Mouse (Mus musculus) kidney, postnatal 0 days (tissue): ENCODE data around the gene Fn3krp. TPM values are rescaled to one million over a fixed set of nuclear protein-coding genes. Genes with fewer than 3 reads are reported as not detected.

ENCODE experiments used
- ATAC-seq: fragments of 200-750 bp; cut with Nextera tagmentation; replicated peaks from 2 replicates; pipeline ENCODE4 v1.8.0; 2017; ENCODE audit warnings: low read depth, moderate number of reproducible peaks, moderate TSS enrichment, moderate library complexity; ENCODE audit not compliant: low FRiP score
- DNase-seq: peaks from one replicate; pipeline ENCODE4 v3.0.0-alpha.2; 2016; ENCODE audit warnings: low spot score
- H3K27ac ChIP-seq: fragments of 300-500 bp; sonication (generic); 2 replicates; pipeline ENCODE4 v1.5.1; 2014; ENCODE audit warnings: mild to moderate bottlenecking
- H3K27me3 ChIP-seq: fragments of 300-500 bp; sonication (generic); 2 replicates; pipeline ENCODE4 v1.6.1; 2014; ENCODE audit warnings: low read length, mixed read lengths; ENCODE audit not compliant: insufficient read depth
- H3K36me3 ChIP-seq: fragments of 300-500 bp; sonication (generic); 2 replicates; pipeline ENCODE4 v1.6.1; 2014; ENCODE audit warnings: low read length, mixed read lengths; ENCODE audit not compliant: insufficient read depth
- H3K4me1 ChIP-seq: fragments of 300-500 bp; sonication (generic); replicated peaks from 2 replicates; pipeline ENCODE4 v1.6.1; 2014; ENCODE audit warnings: antibody characterized with exemption, low read length, mixed read lengths; ENCODE audit not compliant: insufficient read depth
- H3K4me2 ChIP-seq: fragments of 300-500 bp; sonication (generic); 2 replicates; pipeline ENCODE4 v1.6.1; 2014; ENCODE audit warnings: mild to moderate bottlenecking, low read length, moderate library complexity, mixed read lengths
- H3K4me3 ChIP-seq: fragments of 300-500 bp; sonication (generic); replicated peaks from 2 replicates; pipeline ENCODE4 v1.5.1; 2014; ENCODE audit warnings: low read depth, low read length
- H3K9ac ChIP-seq: fragments of 300-500 bp; sonication (generic); 2 replicates; pipeline ENCODE4 v1.6.1; 2014; ENCODE audit warnings: low read depth, low read length
- H3K9me3 ChIP-seq: fragments of 300-500 bp; sonication (generic); replicated peaks from 2 replicates; pipeline ENCODE4 v1.6.1; 2016; ENCODE audit warnings: low read length, inconsistent platforms, mixed read lengths
- CTCF ChIP-seq: IDR thresholded peaks from 2 replicates; pipeline ENCODE4 v1.5.1; 2016; ENCODE audit warnings: antibody characterized with exemption, low read depth, mild to moderate bottlenecking, moderate library complexity
- WGBS: fragments of 180-500 bp; shearing (Covaris S2); extraction: QIAGEN DNeasy Blood & Tissue Kit; methylation state at CpG from one replicate; pipeline ENCODE4 v1.1.7; 2014; 5-methylcytosine and 5-hydroxymethylcytosine counted together
- microRNA-seq: library from miRNA; unstranded; fragments of <30 nt; microRNA quantifications from one replicate; pipeline ENCODE4, GENCODE M21; 2016
- polyA plus RNA-seq: library from polyadenylated mRNA; unstranded; fragments of >200 nt; fragmentation: Nextera tagmentation; extraction: Ambion mirVana; gene quantifications from 2 replicates; pipeline ENCODE4 v1.2.1, GENCODE M21; 2015

Fn3krp gene
- polyA plus RNA-seq, 1 experiment from 2014 or later = 10.3 TPM

- Histone ChIP-seq H3K9ac (no peak overlapping the region), H3K27ac (no peak overlapping the region), H3K4me1 (no peaks in the 10 kb centered on the region), H3K4me3 (no peak overlapping the region), H3K36me3 (0 out of 2 replicates have a peak, but pooled peaks cover 8% of the 10 kb centered on the region), H3K27me3 (no peaks in the 10 kb centered on the region), H3K4me2 (no peak overlapping the region), H3K9me3 (no peaks in the 10 kb centered on the region)
- ATAC-seq (no peak), DNase-seq (no peak)
- no peak for TF ChIP-seq CTCF
- 91% methylated on average over 6 of the region's 6 CpGs for WGBS
Measured at GRCm38 (mm10) chr11:121467408-121467807, 46.2 kb downstream of the Fn3krp start.

- Histone ChIP-seq H3K27ac (no peak overlapping the region), H3K9ac (no peak overlapping the region), H3K4me3 (no peak overlapping the region), H3K4me1 (no peaks in the 10 kb centered on the region; the same call in 1 of the 2 replicates), H3K27me3 (no peaks in the 10 kb centered on the region), H3K4me2 (no peak overlapping the region), H3K36me3 (peaks cover 7% of the 10 kb centered on the region; the same call in 1 of the 2 replicates), H3K9me3 (no peaks in the 10 kb centered on the region)
- TF ChIP-seq CTCF = no peak
- DNase-seq (no peak), ATAC-seq (no peak)
- WGBS = 73% methylated on average over 3 of the region's 3 CpGs
Measured at GRCm38 (mm10) chr11:121474831-121475230, 53.6 kb downstream of the Fn3krp start.

- DNase-seq (peak; percentile 92), ATAC-seq (no peak; the same call in 1 of the 2 replicates)
- Histone ChIP-seq H3K36me3 (peaks cover 7% of the 10 kb centered on the region; the same call in 1 of the 2 replicates), H3K4me1 (no peaks in the 10 kb centered on the region; the same call in 1 of the 2 replicates), H3K27me3 (no peaks in the 10 kb centered on the region), H3K4me2 (no peak overlapping the region), H3K9ac (no peak overlapping the region), H3K9me3 (no peaks in the 10 kb centered on the region), H3K27ac (no peak overlapping the region), H3K4me3 (no peak overlapping the region)
- 32% methylated on average over 9 of the region's 9 CpGs for WGBS
- peak; percentile 97 for TF ChIP-seq CTCF
Measured at GRCm38 (mm10) chr11:121475699-121476415, 54.7 kb downstream of the Fn3krp start.

GRCm38 (mm10) chr11:121479476-121480203 is 58.4 kb downstream of the Fn3krp start:
- DNase-seq (no peak), ATAC-seq (no peak)
- H3K27me3 ChIP-seq = no peaks in the 10 kb centered on the region
- no peak overlapping the region for H3K9ac ChIP-seq
- H3K27ac ChIP-seq = no peak overlapping the region
- no peaks in the 10 kb centered on the region; the same call in 1 of the 2 replicates for H3K4me1 ChIP-seq
- no peak overlapping the region for H3K4me3 ChIP-seq
- no peak for TF ChIP-seq CTCF
- H3K9me3 ChIP-seq = no peaks in the 10 kb centered on the region
- no peak overlapping the region for H3K4me2 ChIP-seq
- peaks cover 11% of the 10 kb centered on the region; the same call in 1 of the 2 replicates for H3K36me3 ChIP-seq
- WGBS = 88% methylated on average over 15 of the region's 15 CpGs

Small RNA genes lying within 50 kb of the gene (microRNA-seq; reads per million reads assigned to microRNA genes)
- not detected for gene Mir7236

Other genes with a start within 250 kb of the Fn3krp start
- 8.4 and 8.9 TPM in 2 replicates for gene Hexdc, start 217.0 kb upstream of the Fn3krp start, polyA plus RNA-seq
- 37.9 and 38.1 TPM in 2 replicates for gene Ogfod3, start 216.7 kb upstream of the Fn3krp start, polyA plus RNA-seq
- gene Cybc1, start 192.1 kb upstream of the Fn3krp start, polyA plus RNA-seq = 24.3 and 27.2 TPM in 2 replicates
- 30.7 and 34.6 TPM in 2 replicates for gene Narf, start 184.1 kb upstream of the Fn3krp start, polyA plus RNA-seq
- gene Foxk2, start 161.4 kb upstream of the Fn3krp start, polyA plus RNA-seq = 5.5 and 6.2 TPM in 2 replicates
- 76.2 and 83.7 TPM in 2 replicates for gene Wdr45b, start 67.0 kb upstream of the Fn3krp start, polyA plus RNA-seq
- 4.9 and 5.7 TPM in 2 replicates for gene Rab40b, start 33.1 kb upstream of the Fn3krp start, polyA plus RNA-seq
- gene Fn3k, start 13.5 kb downstream of the Fn3krp start, polyA plus RNA-seq = 5.6 and 6.6 TPM in 2 replicates
- gene Tbcd, start 30.5 kb downstream of the Fn3krp start, polyA plus RNA-seq = 29.8 and 36.1 TPM in 2 replicates
- 0.98 and 1.3 TPM in 2 replicates for gene Zfp750, start 97.9 kb downstream of the Fn3krp start, polyA plus RNA-seq